Mouse (Mus musculus) myocyte (in vitro differentiated cells): Measurements from ENCODE around the gene Cage1. TPM values are rescaled to one million over a fixed set of nuclear protein-coding genes. Genes with fewer than 3 reads are reported as not detected.

ENCODE experiments used
- H3K27me3 ChIP-seq: one replicate; pipeline ENCODE4 v1.6.1; 2011; ENCODE audit not compliant: control insufficient read depth, insufficient read depth, insufficient read length
- H3K36me3 ChIP-seq: one replicate; pipeline ENCODE4 v1.6.1; 2011; ENCODE audit not compliant: control insufficient read depth, insufficient read depth
- H3K4me2 ChIP-seq: one replicate; pipeline ENCODE4 v1.6.1; 2011; ENCODE audit warnings: low read depth, control low read depth
- H3K4me3 ChIP-seq: one replicate; pipeline ENCODE4 v1.5.1; 2011; ENCODE audit warnings: mild to moderate bottlenecking, control low read depth, moderate library complexity
- H3K79me2 ChIP-seq: one replicate; pipeline ENCODE4 v1.6.1; 2011; ENCODE audit not compliant: control insufficient read depth, insufficient read depth
- H3ac ChIP-seq: one replicate; pipeline ENCODE4 v1.6.1; 2011; ENCODE audit not compliant: control insufficient read depth, insufficient read length
- CEBPB ChIP-seq: IDR thresholded peaks from 2 replicates; pipeline ENCODE4 v1.6.1; 2011; ENCODE audit warnings: mild to moderate bottlenecking, moderate library complexity; ENCODE audit not compliant: poor library complexity, insufficient read depth, severe bottlenecking
- E2F4 ChIP-seq: IDR thresholded peaks from one replicate; pipeline ENCODE4 v1.6.1; 2011; ENCODE audit warnings: mild to moderate bottlenecking, control low read depth, moderate library complexity; ENCODE audit not compliant: insufficient read depth
- MAX ChIP-seq: IDR thresholded peaks from one replicate; pipeline ENCODE4 v1.6.1; 2011; ENCODE audit warnings: low read depth, mild to moderate bottlenecking, control low read depth
- MYOD1 ChIP-seq, 3 experiments: IDR thresholded peaks; one replicate each; pipeline ENCODE4 v1.6.1; 2011; ENCODE audit warnings: control low read depth in 2 of 3, low read depth in 2 of 3, mild to moderate bottlenecking in 2 of 3, moderate library complexity in 1 of 3; ENCODE audit not compliant: insufficient read length in 2 of 3, control insufficient read depth in 1 of 3
- MYOG ChIP-seq, 3 experiments: IDR thresholded peaks; one replicate each; pipeline ENCODE4 v1.6.1; 2011; ENCODE audit warnings: control low read depth in 2 of 3, low read depth in 2 of 3, mild to moderate bottlenecking in 2 of 3; ENCODE audit not compliant: insufficient read length in 2 of 3, control insufficient read depth in 1 of 3, insufficient read depth in 1 of 3
- POLR2A ChIP-seq: IDR thresholded peaks from one replicate; pipeline ENCODE4 v1.6.1; 2011; ENCODE audit warnings: low read depth, mild to moderate bottlenecking, control low read depth, moderate library complexity; ENCODE audit not compliant: insufficient read length
- POLR2AphosphoS2 ChIP-seq: IDR thresholded peaks from one replicate; pipeline ENCODE4 v1.6.1; 2011; ENCODE audit warnings: low read depth, control low read depth; ENCODE audit not compliant: insufficient read length
- REST ChIP-seq: IDR thresholded peaks from one replicate; pipeline ENCODE4 v1.6.1; 2011; ENCODE audit warnings: mild to moderate bottlenecking, control low read depth, moderate library complexity; ENCODE audit not compliant: insufficient read depth, insufficient read length
- SRF ChIP-seq: IDR thresholded peaks from one replicate; pipeline ENCODE4 v1.6.1; 2011; ENCODE audit warnings: low read depth; ENCODE audit not compliant: control insufficient read depth, insufficient read length
- TCF12 ChIP-seq: IDR thresholded peaks from one replicate; pipeline ENCODE4 v1.6.1; 2011; ENCODE audit warnings: mild to moderate bottlenecking, control low read depth; ENCODE audit not compliant: poor library complexity, insufficient read depth, severe bottlenecking
- TCF3 ChIP-seq: IDR thresholded peaks from one replicate; pipeline ENCODE4 v1.6.1; 2011; ENCODE audit warnings: low read depth, control low read depth; ENCODE audit not compliant: insufficient read length
- USF1 ChIP-seq: IDR thresholded peaks from one replicate; pipeline ENCODE4 v1.6.1; 2011; ENCODE audit warnings: low read depth, mild to moderate bottlenecking, control low read depth, moderate library complexity
- polyA plus RNA-seq: library from polyadenylated mRNA; unstranded; fragments of >200 nt; fragmentation: generic; extraction: Trizol; gene quantifications from one replicate; pipeline ENCODE4 v1.2.1, GENCODE M21; 2012; ENCODE audit warnings: missing spikeins

Cage1 gene
- polyA plus RNA-seq, 1 experiment, result 0.35 TPM

DNA sequence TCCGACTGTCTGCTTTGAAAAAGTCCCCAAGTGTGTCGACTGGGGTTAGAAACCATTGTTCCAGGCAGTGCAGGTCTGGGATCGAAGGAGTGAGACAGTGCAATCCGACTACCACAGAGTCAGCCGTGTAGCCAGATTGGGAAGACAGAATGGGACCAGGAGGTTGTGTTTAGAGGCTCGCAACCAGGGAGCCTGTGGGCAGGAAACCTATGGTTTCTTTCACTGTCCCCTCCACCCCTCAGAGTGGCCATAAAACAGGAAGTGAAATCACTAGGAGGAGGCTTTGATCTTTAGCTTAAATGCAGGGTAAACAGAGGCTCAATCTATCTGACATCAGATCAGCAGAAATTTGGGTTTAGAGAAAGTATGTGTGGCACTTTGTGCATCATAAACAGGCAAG lies 42.0 kb upstream of the Cage1 start:
- no peak for TF ChIP-seq MYOG (IDR thresholded peaks at IDR 0.05; ENCODE audit: control insufficient read depth in 1 of 3, insufficient read depth in 1 of 3, insufficient read length in 2 of 3, low read depth in 2 of 3)
- H3K79me2 ChIP-seq, result no peaks in the 10 kb centered on the region
- no peak overlapping the region for H3ac ChIP-seq
- H3K27me3 ChIP-seq, result no peaks in the 10 kb centered on the region
- H3K4me2 ChIP-seq, result no peak overlapping the region
- H3K36me3 ChIP-seq, result no peaks in the 10 kb centered on the region
- H3K4me3 ChIP-seq, result no peak overlapping the region

DNA sequence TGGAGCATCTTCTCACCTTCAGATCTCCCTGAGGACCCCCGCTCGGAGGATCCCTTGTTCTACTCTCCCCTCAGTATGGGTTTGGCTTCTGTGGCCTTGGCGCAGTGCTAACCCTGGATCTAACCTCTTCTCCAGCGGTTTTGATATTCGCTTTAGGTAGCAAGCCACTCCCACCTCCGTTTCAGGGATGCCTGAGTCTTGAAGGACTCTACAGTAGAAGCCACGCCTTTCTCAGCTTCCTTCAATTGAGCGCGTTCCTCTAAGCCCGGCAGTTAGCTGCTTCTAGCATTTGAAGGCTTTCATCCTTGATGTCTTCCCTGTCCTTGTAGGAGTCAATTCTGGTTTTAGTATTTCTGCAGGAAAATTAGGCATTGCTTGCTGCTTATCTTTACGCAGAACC lies 40.2 kb upstream of the Cage1 start:
- Histone ChIP-seq H3ac (no peak overlapping the region), H3K27me3 (no peaks in the 10 kb centered on the region), H3K36me3 (no peaks in the 10 kb centered on the region), H3K79me2 (no peaks in the 10 kb centered on the region), H3K4me2 (no peak overlapping the region), H3K4me3 (no peak overlapping the region)
- TF ChIP-seq MYOD1 (IDR thresholded peaks at IDR 0.05; ENCODE audit: control insufficient read depth in 1 of 3, insufficient read length in 2 of 3, low read depth in 2 of 3) (no peak), POLR2AphosphoS2 (no peak), USF1 (no peak), TCF12 (no peak), SRF (no peak), MYOG (IDR thresholded peaks at IDR 0.05; ENCODE audit: control insufficient read depth in 1 of 3, insufficient read depth in 1 of 3, insufficient read length in 2 of 3, low read depth in 2 of 3) (no peak), REST (no peak), MAX (no peak), CEBPB (no peak), TCF3 (no peak), POLR2A (no peak), E2F4 (no peak)

DNA sequence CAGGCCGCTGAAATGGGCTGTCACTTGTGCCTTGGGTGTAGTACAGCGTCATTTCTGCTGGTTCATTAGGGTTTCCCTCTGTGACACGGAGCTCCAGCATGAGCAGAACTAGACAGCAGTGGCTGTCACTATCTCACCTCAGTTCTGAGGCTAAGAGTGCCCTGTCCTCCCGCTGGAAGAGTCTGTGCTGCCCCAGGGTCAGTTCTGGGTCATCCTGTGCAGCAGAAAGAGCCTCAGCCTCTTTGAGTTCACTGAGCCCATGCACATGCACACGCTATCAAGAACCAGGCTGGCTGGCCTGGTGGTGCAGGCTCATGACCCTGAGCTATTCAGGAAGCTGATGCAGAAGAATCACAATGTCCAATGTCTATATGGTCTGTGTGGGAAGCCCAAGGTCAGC lies 37.5 kb upstream of the Cage1 start:
- Histone ChIP-seq H3K4me2 (no peak overlapping the region), H3K36me3 (no peaks in the 10 kb centered on the region), H3K4me3 (no peak overlapping the region), H3K27me3 (no peaks in the 10 kb centered on the region), H3ac (no peak overlapping the region), H3K79me2 (no peaks in the 10 kb centered on the region)
- TF ChIP-seq MAX, result no peak
- TF ChIP-seq MYOG (IDR thresholded peaks at IDR 0.05; ENCODE audit: control insufficient read depth in 1 of 3, insufficient read depth in 1 of 3, insufficient read length in 2 of 3, low read depth in 2 of 3), result no peak
- TF ChIP-seq E2F4, result no peak
- TF ChIP-seq SRF, result no peak
- TF ChIP-seq POLR2AphosphoS2, result no peak
- TF ChIP-seq MYOD1 (IDR thresholded peaks at IDR 0.05; ENCODE audit: control insufficient read depth in 1 of 3, insufficient read length in 2 of 3, low read depth in 2 of 3), result no peak
- TF ChIP-seq CEBPB, result no peak
- TF ChIP-seq TCF12, result no peak
- no peak for TF ChIP-seq USF1
- no peak for TF ChIP-seq REST
- no peak for TF ChIP-seq POLR2A
- no peak for TF ChIP-seq TCF3

DNA sequence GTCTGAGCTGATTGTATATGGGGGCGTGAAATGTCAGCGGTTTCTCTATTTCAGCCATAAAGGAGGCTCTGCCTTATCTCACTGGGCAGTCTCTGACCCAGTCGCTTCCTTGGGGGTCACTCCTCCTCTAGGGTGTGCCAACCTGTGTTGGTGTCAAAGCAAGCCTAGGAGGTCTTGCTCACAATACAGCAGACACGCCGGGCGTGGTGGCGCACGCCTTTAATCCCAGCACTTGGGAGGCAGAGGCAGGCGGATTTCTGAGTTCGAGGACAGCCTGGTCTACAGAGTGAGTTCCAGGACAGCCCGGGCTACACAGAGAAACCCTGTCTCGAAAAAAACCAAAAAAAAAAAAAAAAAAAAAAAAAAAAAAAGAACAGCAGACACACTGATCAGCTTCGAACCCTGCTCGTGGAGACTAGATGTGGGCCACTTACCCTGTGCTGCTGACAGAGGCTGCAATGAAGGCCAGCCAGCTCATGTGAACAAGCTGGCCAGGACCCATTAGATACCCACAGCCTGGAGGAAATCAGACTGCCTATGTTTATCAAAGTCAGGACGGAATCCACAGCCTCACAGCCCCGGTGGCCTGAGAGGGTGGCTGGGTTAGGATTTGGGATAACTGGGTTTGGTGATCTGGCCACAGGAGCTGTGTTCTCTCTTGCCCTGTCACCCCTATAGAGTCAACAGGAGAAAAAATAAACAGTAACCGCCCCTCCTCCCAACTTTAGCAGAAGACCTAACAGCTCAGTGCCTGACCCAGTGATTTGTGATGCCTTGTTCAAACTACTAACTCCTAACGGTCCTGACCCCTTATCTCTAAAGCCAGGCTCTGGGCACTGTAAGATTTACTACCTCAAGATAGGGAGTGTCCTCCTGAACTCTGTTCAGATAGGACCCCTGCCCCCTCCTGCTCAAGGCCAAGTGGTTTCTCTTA lies 36.8 kb upstream of the Cage1 start:
- Histone ChIP-seq H3K27me3 (no peaks in the 10 kb centered on the region), H3K36me3 (no peaks in the 10 kb centered on the region), H3K79me2 (no peaks in the 10 kb centered on the region), H3K4me3 (no peak overlapping the region), H3ac (no peak overlapping the region), H3K4me2 (no peak overlapping the region)
- TF ChIP-seq TCF12 (no peak), MYOD1 (IDR thresholded peaks at IDR 0.05; ENCODE audit: control insufficient read depth in 1 of 3, insufficient read length in 2 of 3, low read depth in 2 of 3) (no peak), REST (no peak), POLR2AphosphoS2 (no peak), MYOG (IDR thresholded peaks at IDR 0.05; ENCODE audit: control insufficient read depth in 1 of 3, insufficient read depth in 1 of 3, insufficient read length in 2 of 3, low read depth in 2 of 3) (no peak), CEBPB (no peak), SRF (no peak), POLR2A (no peak)

DNA sequence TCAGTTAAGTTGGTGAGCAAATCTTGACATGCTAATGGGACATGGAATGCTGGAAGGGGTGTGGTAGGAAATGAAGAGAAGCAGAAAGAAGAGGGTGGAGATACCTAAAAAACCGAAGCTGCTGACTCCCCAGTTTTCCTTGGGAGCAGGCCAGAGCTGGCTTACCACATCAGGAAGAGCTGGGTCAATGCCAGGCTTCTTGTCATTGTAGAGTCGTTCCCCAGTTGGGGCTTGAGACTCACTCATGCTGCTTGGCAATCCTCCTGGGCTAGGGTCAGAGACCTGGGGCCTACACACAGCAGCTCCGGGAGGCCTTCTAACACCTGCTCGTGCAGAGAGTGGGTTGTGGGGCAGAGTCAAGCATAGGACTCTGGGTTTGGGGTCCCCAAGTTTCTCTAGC lies 34.1 kb upstream of the Cage1 start:
- Histone ChIP-seq H3K27me3 (no peaks in the 10 kb centered on the region), H3ac (no peak overlapping the region), H3K79me2 (no peaks in the 10 kb centered on the region), H3K4me2 (no peak overlapping the region), H3K4me3 (no peak overlapping the region), H3K36me3 (no peaks in the 10 kb centered on the region)
- TF ChIP-seq SRF, result no peak
- TF ChIP-seq MYOG (IDR thresholded peaks at IDR 0.05; ENCODE audit: control insufficient read depth in 1 of 3, insufficient read depth in 1 of 3, insufficient read length in 2 of 3, low read depth in 2 of 3), result no peak
- TF ChIP-seq TCF3, result no peak
- TF ChIP-seq USF1, result no peak
- no peak for TF ChIP-seq MAX
- TF ChIP-seq REST, result no peak
- no peak for TF ChIP-seq CEBPB
- TF ChIP-seq MYOD1 (IDR thresholded peaks at IDR 0.05; ENCODE audit: control insufficient read depth in 1 of 3, insufficient read length in 2 of 3, low read depth in 2 of 3), result no peak
- TF ChIP-seq POLR2AphosphoS2, result no peak
- TF ChIP-seq POLR2A, result no peak
- TF ChIP-seq TCF12, result no peak
- no peak for TF ChIP-seq E2F4
